Mouse (Mus musculus) lung, postnatal 0 days (tissue): Measurements from ENCODE around the gene Matk.

Source experiments
- CTCF ChIP-seq: IDR thresholded peaks from 2 replicates; pipeline ENCODE4 v1.5.1; 2016; ENCODE audit warnings: antibody characterized with exemption, mild to moderate bottlenecking
- EP300 ChIP-seq: IDR thresholded peaks from 2 replicates; pipeline ENCODE4 v1.6.1; 2016; ENCODE audit warnings: antibody characterized with exemption, mild to moderate bottlenecking, control low read depth

GRCm38 (mm10) chr10:81244146-81244545, 8.6 kb upstream of the Matk start:
- TF ChIP-seq EP300 (no peak), CTCF (no peak)
